Mouse (Mus musculus): ENCODE data around the gene Herc2. TPM values are rescaled to one million over a fixed set of nuclear protein-coding genes. Genes with fewer than 3 reads are reported as not detected.

Gene Herc2
- total RNA-seq, 1 experiment from 2014 or later: 32.1 TPM

- no peak for ATAC-seq (replicated peaks in 1 of 2; ENCODE audit: insufficient read depth in 1 of 2, low FRiP score in 2 of 2, low TSS enrichment in 1 of 2, low read depth in 1 of 2, poor library complexity in 2 of 2, severe bottlenecking in 2 of 2)
Observed at GRCm38 (mm10) chr7:56151885-56152676, 102.1 kb downstream of the Herc2 start.

- no peak for ATAC-seq (replicated peaks in 1 of 2; ENCODE audit: insufficient read depth in 1 of 2, low FRiP score in 2 of 2, low TSS enrichment in 1 of 2, low read depth in 1 of 2, poor library complexity in 2 of 2, severe bottlenecking in 2 of 2)
Observed at GRCm38 (mm10) chr7:56153161-56153560, 103.2 kb downstream of the Herc2 start.

GRCm38 (mm10) chr7:56153625-56154024 is 103.6 kb downstream of the Herc2 start:
- no peak for ATAC-seq (replicated peaks in 1 of 2; ENCODE audit: insufficient read depth in 1 of 2, low FRiP score in 2 of 2, low TSS enrichment in 1 of 2, low read depth in 1 of 2, poor library complexity in 2 of 2, severe bottlenecking in 2 of 2)

- no peak for ATAC-seq (replicated peaks in 1 of 2; ENCODE audit: insufficient read depth in 1 of 2, low FRiP score in 2 of 2, low TSS enrichment in 1 of 2, low read depth in 1 of 2, poor library complexity in 2 of 2, severe bottlenecking in 2 of 2)
Observed at GRCm38 (mm10) chr7:56163316-56163715, 113.3 kb downstream of the Herc2 start.

- no peak for ATAC-seq (replicated peaks in 1 of 2; ENCODE audit: insufficient read depth in 1 of 2, low FRiP score in 2 of 2, low TSS enrichment in 1 of 2, low read depth in 1 of 2, poor library complexity in 2 of 2, severe bottlenecking in 2 of 2)
Observed at GRCm38 (mm10) chr7:56168713-56169112, 118.7 kb downstream of the Herc2 start.

GRCm38 (mm10) chr7:56177371-56177770 is 127.4 kb downstream of the Herc2 start:
- no peak for ATAC-seq (replicated peaks in 1 of 2; ENCODE audit: insufficient read depth in 1 of 2, low FRiP score in 2 of 2, low TSS enrichment in 1 of 2, low read depth in 1 of 2, poor library complexity in 2 of 2, severe bottlenecking in 2 of 2)

GRCm38 (mm10) chr7:56191041-56191440 is 141.0 kb downstream of the Herc2 start:
- no peak for ATAC-seq (replicated peaks in 1 of 2; ENCODE audit: insufficient read depth in 1 of 2, low FRiP score in 2 of 2, low TSS enrichment in 1 of 2, low read depth in 1 of 2, poor library complexity in 2 of 2, severe bottlenecking in 2 of 2)

- ATAC-seq (replicated peaks in 1 of 2; ENCODE audit: insufficient read depth in 1 of 2, low FRiP score in 2 of 2, low TSS enrichment in 1 of 2, low read depth in 1 of 2, poor library complexity in 2 of 2, severe bottlenecking in 2 of 2): no peak
Observed at GRCm38 (mm10) chr7:56191661-56192060, 141.7 kb downstream of the Herc2 start.

GRCm38 (mm10) chr7:56201483-56202218 is 151.7 kb downstream of the Herc2 start:
- no peak for ATAC-seq (replicated peaks in 1 of 2; ENCODE audit: insufficient read depth in 1 of 2, low FRiP score in 2 of 2, low TSS enrichment in 1 of 2, low read depth in 1 of 2, poor library complexity in 2 of 2, severe bottlenecking in 2 of 2)

- peak in 1 of 2 experiments; percentile 54; a peak in 1 of 4 replicates for ATAC-seq (replicated peaks in 1 of 2; ENCODE audit: insufficient read depth in 1 of 2, low FRiP score in 2 of 2, low TSS enrichment in 1 of 2, low read depth in 1 of 2, poor library complexity in 2 of 2, severe bottlenecking in 2 of 2)
Observed at GRCm38 (mm10) chr7:56202843-56203242, 152.8 kb downstream of the Herc2 start.

- ATAC-seq (replicated peaks in 1 of 2; ENCODE audit: insufficient read depth in 1 of 2, low FRiP score in 2 of 2, low TSS enrichment in 1 of 2, low read depth in 1 of 2, poor library complexity in 2 of 2, severe bottlenecking in 2 of 2): peak in 1 of 2 experiments; percentile 46; a peak in 1 of 4 replicates
Observed at GRCm38 (mm10) chr7:56203286-56203685, 153.3 kb downstream of the Herc2 start.

GRCm38 (mm10) chr7:56204877-56205276 is 154.9 kb downstream of the Herc2 start:
- no peak for ATAC-seq (replicated peaks in 1 of 2; ENCODE audit: insufficient read depth in 1 of 2, low FRiP score in 2 of 2, low TSS enrichment in 1 of 2, low read depth in 1 of 2, poor library complexity in 2 of 2, severe bottlenecking in 2 of 2)

GRCm38 (mm10) chr7:56220811-56221210 is 170.8 kb downstream of the Herc2 start:
- ATAC-seq (replicated peaks in 1 of 2; ENCODE audit: insufficient read depth in 1 of 2, low FRiP score in 2 of 2, low TSS enrichment in 1 of 2, low read depth in 1 of 2, poor library complexity in 2 of 2, severe bottlenecking in 2 of 2): no peak

GRCm38 (mm10) chr7:56235794-56236423 is 185.9 kb downstream of the Herc2 start:
- ATAC-seq (replicated peaks in 1 of 2; ENCODE audit: insufficient read depth in 1 of 2, low FRiP score in 2 of 2, low TSS enrichment in 1 of 2, low read depth in 1 of 2, poor library complexity in 2 of 2, severe bottlenecking in 2 of 2): no peak

GRCm38 (mm10) chr7:56236617-56237016 is 186.6 kb downstream of the Herc2 start:
- ATAC-seq (replicated peaks in 1 of 2; ENCODE audit: insufficient read depth in 1 of 2, low FRiP score in 2 of 2, low TSS enrichment in 1 of 2, low read depth in 1 of 2, poor library complexity in 2 of 2, severe bottlenecking in 2 of 2): no peak

- ATAC-seq (replicated peaks in 1 of 2; ENCODE audit: insufficient read depth in 1 of 2, low FRiP score in 2 of 2, low TSS enrichment in 1 of 2, low read depth in 1 of 2, poor library complexity in 2 of 2, severe bottlenecking in 2 of 2): no peak
Observed at GRCm38 (mm10) chr7:56239543-56239942, 189.5 kb downstream of the Herc2 start, which contains the start of gene Oca2. Oca2 (plus strand) TSS chr7:56239760.

GRCm38 (mm10) chr7:56254568-56254967 is 204.6 kb downstream of the Herc2 start:
- ATAC-seq (replicated peaks in 1 of 2; ENCODE audit: insufficient read depth in 1 of 2, low FRiP score in 2 of 2, low TSS enrichment in 1 of 2, low read depth in 1 of 2, poor library complexity in 2 of 2, severe bottlenecking in 2 of 2): no peak

GRCm38 (mm10) chr7:56257875-56258441 is 208.0 kb downstream of the Herc2 start:
- ATAC-seq (replicated peaks in 1 of 2; ENCODE audit: insufficient read depth in 1 of 2, low FRiP score in 2 of 2, low TSS enrichment in 1 of 2, low read depth in 1 of 2, poor library complexity in 2 of 2, severe bottlenecking in 2 of 2): no peak

All from hematopoietic stem cell, adult 5-6 weeks (primary cell).